Comparison of ENCODE assay signal across 11 mouse cellular contexts in genomic region chr11:95071266-95071665, GRCm38 (mm10). TPM values are rescaled to one million over a fixed set of nuclear protein-coding genes. Genes with fewer than 3 reads are reported as not detected.
DNase-seq lines count a peak whose midpoint lies in the region; TF ChIP-seq lines count a peak whose summit lies in the region.
"Had no signal": no experiment of that assay in that cellular context is flagged by ENCODE, and none has a peak within 500 bp of the region (broad histone marks: within the 10 kb centered on the region; RNA-seq: fewer than 3 reads in every experiment).

No protein-coding gene starts in this region.

- TF ChIP-seq POLR2A in brain, embryonic 14.5 days (IDR thresholded peaks at IDR 0.05; ENCODE audit: borderline replicate concordance, extremely low read depth, insufficient read depth, insufficient read length, poor library complexity, severe bottlenecking) = no peak

- no peak for TF ChIP-seq CTCF in gastrocnemius, adult 2 months (IDR thresholded peaks at IDR 0.05)
- TF ChIP-seq CTCF in brain, embryonic 14.5 days (IDR thresholded peaks at IDR 0.05; ENCODE audit: borderline replicate concordance, extremely low read depth, insufficient read depth, insufficient read length) = no peak
- no peak for TF ChIP-seq CTCF in layer of hippocampus, adult 2 months (conservative IDR thresholded peaks at IDR 0.05)

- intact Hi-C loops in gastrocnemius, adult 2 months (cut with DNase I) = no loop called here
- intact Hi-C loops in heart, postnatal 10 days (cut with DNase I) = no loop called here

- peak overlapping the region; percentile 7 for H3K4me3 ChIP-seq in gastrocnemius, adult 2 months
- no peak overlapping the region for H3K4me3 ChIP-seq in layer of hippocampus, adult 2 months
- H3K4me3 ChIP-seq: erythroblast, embryonic 14.5 days; liver, embryonic 13.5 days had no signal

- DNase-seq in gastrocnemius, adult 2 months = peak; percentile 66
- DNase-seq in gastrocnemius, postnatal 10 days = no peak
- DNase-seq in brain, embryonic 14.5 days (ENCODE audit: low read depth) = peak; percentile 47
- peak; percentile 84 to 85 for DNase-seq in heart, postnatal 10 days
- peak; percentile 78 for DNase-seq in lung, postnatal 10 days
- no peak for DNase-seq in layer of hippocampus, adult 9-10 months (ENCODE audit: low spot score)
- no peak for DNase-seq in thymus, postnatal 25 days
- DNase-seq in layer of hippocampus, adult 2 months (ENCODE audit: low spot score in 2 of 2) = no peak
- DNase-seq: adrenal gland, adult 8-10 months; liver, embryonic 13.5 days had no signal

- peak overlapping the region; percentile 51; the same call in 1 of the 2 replicates for H3K27ac ChIP-seq in gastrocnemius, adult 2 months
- no peak overlapping the region for H3K27ac ChIP-seq in layer of hippocampus, adult 2 months
- H3K27ac ChIP-seq: liver, embryonic 13.5 days had no signal

RNA-seq across cellular contexts. Expression of gene Itga3, which starts 5.3 kb away (rescaled TPM):
- 1 to 10 TPM; 4.3 to 5.2 TPM for total RNA-seq in gastrocnemius, adult 2 months (2021)
- total RNA-seq in gastrocnemius, postnatal 10 days (2021) = 1 to 10 TPM; 3.4 to 4.6 TPM
- 23.4 and 29.3 TPM in 2 replicates for polyA plus RNA-seq in brain, embryonic 14.5 days (2012; rRNA removed)
- 10 to 100 TPM; 14.3 to 14.6 TPM for total RNA-seq in heart, postnatal 10 days (2021)
- total RNA-seq in layer of hippocampus, adult 2 months (2021) = 10 to 100 TPM; 10.3 to 16.1 TPM

RNA-seq across cellular contexts. Expression of gene Pdk2, which starts 30.1 kb away (rescaled TPM):
- 100 to 1,000 TPM; 471 to 485 TPM for total RNA-seq in gastrocnemius, adult 2 months (2021)
- 100 to 1,000 TPM; 345 to 347 TPM for total RNA-seq in gastrocnemius, postnatal 10 days (2021)
- polyA plus RNA-seq in brain, embryonic 14.5 days (2012; rRNA removed) = 17.9 and 26.1 TPM in 2 replicates
- 100 to 1,000 TPM; 261 to 278 TPM for total RNA-seq in heart, postnatal 10 days (2021)
- 100 to 1,000 TPM; 133 TPM for total RNA-seq in layer of hippocampus, adult 2 months (2021)

RNA-seq across cellular contexts. Expression of gene Dlx3, which starts 48.7 kb away (rescaled TPM):
- total RNA-seq in gastrocnemius, adult 2 months (2021) = not detected
- 1 to 10 TPM in 1 of 2 experiments, not detected in 1; 2.7 TPM for total RNA-seq in gastrocnemius, postnatal 10 days (2021)
- polyA plus RNA-seq in brain, embryonic 14.5 days (2012; rRNA removed) = 0.26 and 0.92 TPM in 2 replicates
- not detected for total RNA-seq in heart, postnatal 10 days (2021)
- not detected for total RNA-seq in layer of hippocampus, adult 2 months (2021)
- total RNA-seq: adrenal gland, adult 8-10 months had no signal
- polyA plus RNA-seq: erythroblast, embryonic 14.5 days had no signal

Comparison
In these comparisons a context has a peak if more than half of its experiments do, and no peak if none do; other contexts are left out.
1. DNase-seq: peak in gastrocnemius, adult 2 months (single experiment), brain, embryonic 14.5 days (single experiment), heart, postnatal 10 days (2 of 2) and lung, postnatal 10 days (single experiment); none in gastrocnemius, postnatal 10 days (single experiment), layer of hippocampus, adult 9-10 months (single experiment), thymus, postnatal 25 days (single experiment) and layer of hippocampus, adult 2 months (0 of 2).